Mouse (Mus musculus): ENCODE measurements around the gene Snd1.

DNA sequence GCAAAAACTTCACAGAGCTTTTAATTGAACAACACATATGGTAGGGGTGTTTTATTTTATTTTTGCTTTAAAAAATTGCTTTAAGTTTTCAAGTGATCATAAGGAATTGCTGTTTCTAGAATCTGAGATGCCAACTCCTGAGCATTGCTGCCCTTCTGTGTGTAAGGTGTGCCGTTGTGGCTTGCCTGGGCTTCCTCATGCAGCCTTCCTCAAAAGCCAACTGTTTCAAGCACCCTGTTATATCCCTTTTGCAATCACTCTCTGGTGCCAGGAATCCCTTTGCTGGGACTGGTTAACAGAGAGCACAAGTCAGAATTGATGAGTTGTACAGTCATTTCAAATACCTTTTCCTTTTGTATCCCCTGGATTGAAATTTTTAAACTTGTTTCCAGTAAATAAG, 120.3 kb downstream of the Snd1 start:
- TF ChIP-seq USF1 (IDR thresholded peaks at IDR 0.05; ENCODE audit: low read depth, low read length), result no peak
- TF ChIP-seq CTCF (conservative IDR thresholded peaks at IDR 0.05 in 1 of 2, IDR thresholded peaks at IDR 0.05 in 1 of 2; ENCODE audit: low read depth in 2 of 2, low read length in 2 of 2), result no peak
- no peak for TF ChIP-seq ZKSCAN1 (IDR thresholded peaks at IDR 0.05; ENCODE audit: borderline replicate concordance, low read depth, low read length)
- TF ChIP-seq NRF1 (IDR thresholded peaks at IDR 0.05; ENCODE audit: low read depth, low read length), result no peak
- TF ChIP-seq NELFE (IDR thresholded peaks at IDR 0.05; ENCODE audit: low read depth, low read length), result no peak
- TF ChIP-seq POLR2A (IDR thresholded peaks at IDR 0.05; ENCODE audit: low read depth, low read length), result no peak
- no peak for TF ChIP-seq SMC3 (IDR thresholded peaks at IDR 0.05; ENCODE audit: low read depth, low read length)
- no peak for TF ChIP-seq CHD1 (IDR thresholded peaks at IDR 0.05; ENCODE audit: low read depth, low read length)
- no peak for TF ChIP-seq ZC3H11A (IDR thresholded peaks at IDR 0.05; ENCODE audit: low read depth, low read length)
- TF ChIP-seq HCFC1 (IDR thresholded peaks at IDR 0.05; ENCODE audit: low read depth, low read length), result no peak
- no peak for TF ChIP-seq TCF12 (IDR thresholded peaks at IDR 0.05; ENCODE audit: low read depth, low read length)
- TF ChIP-seq MXI1 (IDR thresholded peaks at IDR 0.05; ENCODE audit: low read depth, low read length), result no peak
- no peak for TF ChIP-seq MAFK (IDR thresholded peaks at IDR 0.05; ENCODE audit: insufficient replicate concordance, low read length)
- TF ChIP-seq POLR2AphosphoS2 (IDR thresholded peaks at IDR 0.05; ENCODE audit: low read depth, low read length), result no peak
